Mouse (Mus musculus) layer of hippocampus, adult 9-10 months (tissue): ENCODE measurements around the gene 1810010D01Rik.

Experiments
- DNase-seq: peaks from one replicate; pipeline ENCODE4 v3.0.0; 2022; ENCODE audit warnings: low spot score

Gene 1810010D01Rik

DNA sequence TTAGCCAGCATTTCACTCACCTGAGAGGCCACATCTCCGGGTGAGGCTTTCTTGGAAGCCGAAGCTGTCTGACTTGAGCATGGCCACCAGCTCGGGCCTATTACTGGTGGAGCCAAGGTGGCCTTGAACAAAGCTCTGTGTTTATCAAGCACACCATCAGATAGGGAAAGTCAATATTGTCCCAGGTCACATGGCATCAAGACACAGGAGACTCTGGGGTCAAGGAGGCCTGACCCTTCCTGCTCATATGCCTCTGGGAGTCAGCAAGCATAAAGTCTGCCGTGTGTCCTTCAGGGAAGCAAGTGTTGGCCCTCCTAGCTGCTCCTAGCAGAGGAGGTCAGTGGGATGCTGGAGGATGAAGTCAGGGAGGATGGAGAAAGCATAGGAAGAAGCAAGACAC, at the start of gene 1810010D01Rik:
Gene 1810010D01Rik, minus strand, starts transcription at position 114 of the 400 bp plus-strand sequence.
- no peak for DNase-seq

GRCm38 (mm10) chr7:145256092-145256491, 48.2 kb upstream of the 1810010D01Rik start:
- no peak for DNase-seq

DNA sequence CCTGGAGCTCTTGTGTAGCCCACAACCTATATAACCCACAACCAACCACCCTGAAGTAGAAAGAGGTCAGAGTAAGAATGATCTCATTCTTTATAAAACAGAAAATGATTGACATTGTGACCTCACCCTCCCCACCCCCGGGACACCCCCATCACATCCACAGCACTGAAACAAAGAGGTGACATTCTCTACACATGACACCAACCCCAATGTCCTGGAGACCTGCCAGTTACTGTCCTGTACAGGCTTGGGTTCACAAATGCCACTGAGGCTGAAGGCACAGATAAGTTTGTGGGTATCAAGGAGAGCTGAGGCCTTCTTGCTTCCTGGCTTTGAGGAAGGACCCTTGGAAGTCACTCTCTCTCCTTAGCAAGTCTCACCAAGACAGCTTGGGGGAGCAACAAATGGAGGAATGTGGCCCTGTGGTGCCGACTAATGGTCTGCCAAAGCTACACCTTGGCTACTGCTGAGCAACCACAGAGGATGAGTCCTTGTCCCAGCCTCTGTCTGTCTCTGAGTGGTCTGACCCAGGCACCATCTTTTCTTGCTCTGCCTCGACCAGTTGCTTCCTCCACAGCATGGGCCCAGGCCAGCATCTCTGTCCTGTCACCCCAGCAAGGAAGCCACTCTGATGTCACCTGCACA, 46.2 kb upstream of the 1810010D01Rik start:
- DNase-seq = no peak

GRCm38 (mm10) chr7:145252715-145253476, 45.0 kb upstream of the 1810010D01Rik start:
- DNase-seq = peak; percentile 71

DNA sequence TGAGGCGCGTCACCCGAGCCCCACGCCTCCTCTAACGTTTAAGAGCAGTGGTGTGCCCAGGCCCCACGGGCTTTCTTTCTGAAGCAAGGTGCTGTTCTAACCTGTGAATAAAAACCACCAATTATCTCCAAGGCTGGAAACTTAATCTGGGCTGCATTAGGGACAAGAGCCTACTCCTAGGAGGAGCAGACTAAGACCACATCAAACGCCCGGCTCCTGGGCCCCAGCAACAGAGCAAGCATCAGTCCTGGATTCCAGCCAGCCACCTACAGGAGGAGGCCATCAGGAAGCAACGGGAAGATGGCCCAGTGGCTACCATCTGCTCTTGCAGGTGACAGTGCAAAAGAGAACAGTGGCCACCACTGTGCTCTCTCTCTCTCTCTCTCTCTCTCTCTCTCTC, 42.3 kb upstream of the 1810010D01Rik start:
- DNase-seq = no peak

- DNase-seq = no peak
Measured at GRCm38 (mm10) chr7:145248911-145249310, 41.0 kb upstream of the 1810010D01Rik start.

DNA sequence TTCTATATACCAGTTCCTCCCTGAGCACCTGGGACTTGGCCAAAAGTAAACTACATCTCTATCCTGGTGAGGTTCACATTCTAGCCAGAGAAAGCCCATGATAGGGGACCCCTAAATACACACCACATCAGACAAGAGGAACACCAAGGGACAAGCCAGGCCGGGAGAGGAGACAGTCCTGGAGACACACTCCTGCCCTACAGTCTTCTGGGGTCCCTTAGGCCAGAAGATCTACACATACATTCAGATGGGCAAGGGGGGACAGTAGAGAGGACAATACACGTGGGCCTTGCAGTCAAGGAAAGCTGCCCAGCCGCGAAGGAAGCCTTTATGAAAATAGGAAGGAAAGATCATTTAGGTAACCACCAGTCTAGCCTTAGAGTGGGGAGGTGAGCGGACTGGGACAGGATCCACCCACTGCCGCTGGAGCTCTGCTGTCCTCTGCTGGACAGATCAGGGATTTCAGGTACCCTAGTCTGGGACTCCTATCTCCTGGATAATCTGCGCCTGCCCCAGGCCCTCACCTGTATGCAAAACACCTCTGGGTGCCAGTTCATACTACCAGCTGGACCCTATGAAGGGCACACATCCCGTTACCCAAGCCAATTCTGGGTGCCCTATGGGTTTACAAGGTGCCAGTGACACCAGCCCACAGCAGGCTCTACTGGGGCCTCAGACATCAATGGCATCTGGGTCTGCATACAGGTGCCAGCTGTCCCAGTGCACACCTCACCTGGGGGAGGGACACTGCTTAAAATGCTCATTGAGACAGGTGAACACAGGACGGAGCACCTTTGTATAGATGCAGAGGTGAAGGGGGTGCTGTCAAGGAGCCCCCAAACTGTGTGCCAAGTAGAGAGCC, 35.2 kb upstream of the 1810010D01Rik start:
- peak; percentile 72 for DNase-seq

DNA sequence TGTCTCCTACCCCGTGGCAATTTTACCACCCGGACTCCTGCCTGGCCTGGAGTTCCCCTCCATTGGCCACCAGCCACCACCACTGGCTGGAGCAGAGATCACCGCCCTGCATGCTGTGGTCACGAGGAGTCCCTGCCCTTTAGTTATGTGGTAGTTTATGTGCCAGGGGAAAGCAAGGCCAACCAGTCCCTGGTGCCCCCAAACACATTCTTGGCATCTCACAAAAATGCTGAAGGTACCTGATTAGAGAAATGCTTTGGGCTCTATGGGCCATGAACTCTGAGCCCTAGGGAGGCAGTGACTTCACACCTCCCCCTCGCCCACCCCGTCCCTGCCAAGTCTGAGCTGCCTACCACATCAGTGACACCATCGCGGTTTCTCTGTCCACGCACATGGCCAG, 34.1 kb upstream of the 1810010D01Rik start:
- no peak for DNase-seq

DNA sequence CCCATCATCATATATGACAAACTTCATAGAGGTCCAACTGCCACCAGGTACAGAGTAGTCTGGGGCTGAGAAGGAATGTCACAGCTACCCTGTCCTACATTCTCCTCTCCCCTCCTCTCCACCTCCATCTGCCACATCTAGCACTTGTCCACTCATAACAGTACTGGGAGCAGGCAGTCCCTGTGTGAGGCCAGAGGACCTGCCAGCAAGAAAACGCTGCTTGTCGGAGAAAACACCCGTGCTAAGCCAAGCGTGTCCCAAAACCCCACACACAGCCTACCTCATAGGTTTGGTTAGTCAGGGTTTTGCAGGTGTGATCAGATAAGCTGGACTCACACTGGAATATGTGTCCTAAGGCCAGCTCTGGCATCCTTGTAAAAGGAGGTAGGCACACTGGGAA, 33.0 kb upstream of the 1810010D01Rik start:
- DNase-seq = no peak

DNA sequence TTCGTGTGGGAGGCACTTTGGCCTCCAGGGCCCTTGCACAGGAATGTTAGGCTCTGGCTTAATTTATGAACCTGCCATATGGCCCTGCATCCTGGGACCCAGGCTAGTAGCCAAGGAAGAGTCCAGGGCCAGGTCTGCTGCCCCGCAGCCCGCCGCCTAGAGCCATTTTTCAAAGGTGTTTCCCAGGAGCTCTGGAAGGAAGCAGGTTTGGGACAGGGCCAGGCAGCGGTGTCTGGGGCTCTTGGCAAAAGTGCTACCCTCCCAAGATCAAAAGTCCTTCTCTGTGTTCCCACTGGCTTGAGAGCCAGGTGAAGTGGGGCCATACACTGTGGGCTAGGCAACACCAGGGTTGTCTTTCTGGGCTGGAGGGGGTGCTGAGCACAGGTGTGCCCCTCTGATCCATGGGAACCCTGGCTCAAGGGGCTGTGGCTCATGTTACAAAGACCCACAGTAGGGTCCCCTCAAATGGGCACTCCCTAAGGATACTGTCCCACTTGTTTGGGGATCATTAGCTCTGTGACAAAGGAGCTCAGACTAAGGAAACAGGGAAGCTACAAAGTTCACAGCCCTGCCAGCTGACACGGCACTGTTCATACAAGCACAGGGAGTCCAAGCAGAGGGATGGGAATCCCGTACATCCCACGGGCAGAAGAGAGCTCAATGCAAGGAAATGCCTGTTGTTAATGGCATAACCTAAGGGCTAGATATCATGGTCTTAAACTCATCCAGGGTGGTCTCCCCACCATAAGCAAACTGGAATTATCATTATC, 32.0 kb upstream of the 1810010D01Rik start:
- DNase-seq = no peak

GRCm38 (mm10) chr7:145239145-145239544, 31.2 kb upstream of the 1810010D01Rik start:
- no peak for DNase-seq

GRCm38 (mm10) chr7:145234841-145235790, 27.2 kb upstream of the 1810010D01Rik start:
- no peak for DNase-seq

DNA sequence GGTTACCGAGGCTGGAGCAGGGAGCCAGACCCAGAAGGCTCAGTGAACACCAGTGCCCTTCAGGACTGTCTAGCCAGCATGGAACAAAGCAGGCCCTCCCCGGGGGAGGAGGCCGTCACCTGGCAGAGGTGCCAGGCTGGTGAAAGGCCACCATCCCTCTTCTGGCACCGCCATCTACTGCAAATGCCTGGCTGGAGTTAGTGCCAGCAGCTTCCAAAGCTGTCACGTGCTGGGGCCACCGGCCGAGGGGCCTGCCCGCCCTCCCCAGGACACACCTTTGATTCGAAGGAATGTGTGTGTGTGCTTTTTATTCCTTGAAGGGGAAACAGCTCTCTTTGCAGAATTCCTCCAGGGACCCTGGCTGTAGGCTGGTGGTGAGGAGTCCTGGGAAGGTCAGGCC, 23.7 kb upstream of the 1810010D01Rik start:
- no peak for DNase-seq

GRCm38 (mm10) chr7:145226641-145227040, 18.7 kb upstream of the 1810010D01Rik start:
- DNase-seq = no peak

- DNase-seq = no peak
Measured at GRCm38 (mm10) chr7:145225626-145226025, 17.7 kb upstream of the 1810010D01Rik start.

GRCm38 (mm10) chr7:145221841-145222689, 14.1 kb upstream of the 1810010D01Rik start:
- no peak for DNase-seq

DNA sequence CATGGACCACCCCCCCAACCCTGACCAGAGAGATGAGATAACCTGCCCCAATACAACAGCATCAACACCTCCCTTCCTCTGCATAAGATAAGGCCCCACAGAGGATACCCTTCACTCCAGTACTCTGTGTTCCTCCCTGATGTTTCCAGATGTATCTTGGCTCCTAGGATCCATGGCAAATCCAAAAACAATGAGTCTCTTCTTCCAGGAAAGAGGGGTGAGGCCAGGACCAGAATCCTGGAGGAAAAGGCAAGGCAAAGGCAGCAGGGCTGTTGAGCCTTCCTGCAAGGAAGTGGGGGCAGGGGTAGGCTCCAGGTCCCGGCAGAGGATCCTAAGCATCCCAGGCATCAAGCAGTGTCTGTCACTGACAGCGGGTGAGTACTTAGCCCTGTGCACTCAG, 13.4 kb upstream of the 1810010D01Rik start:
- DNase-seq = no peak

DNA sequence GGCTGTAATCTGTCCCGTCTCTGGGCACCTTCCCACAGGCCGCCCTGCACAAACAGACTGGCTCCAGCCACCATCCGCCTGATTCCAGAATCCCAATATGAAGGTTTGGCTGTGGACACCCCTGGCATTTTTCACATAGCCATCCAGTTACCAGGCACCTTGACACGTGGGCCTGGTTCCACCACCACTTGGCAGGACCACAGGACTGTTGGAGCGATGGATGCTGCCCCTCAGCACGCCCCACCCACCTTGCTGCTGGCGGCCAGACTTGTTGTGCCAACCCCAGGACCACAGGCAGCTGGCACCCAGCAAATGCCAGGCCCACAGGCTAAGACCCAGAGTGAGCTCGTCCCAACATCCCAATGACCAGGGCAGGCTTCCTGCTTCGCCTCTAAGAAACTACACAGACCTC, 11.5 kb upstream of the 1810010D01Rik start:
- no peak for DNase-seq

GRCm38 (mm10) chr7:145216591-145216990, 8.7 kb upstream of the 1810010D01Rik start:
- DNase-seq = no peak

GRCm38 (mm10) chr7:145215476-145215875, 7.6 kb upstream of the 1810010D01Rik start:
- no peak for DNase-seq
